Mouse (Mus musculus) heart, embryonic 12.5 days (tissue): ENCODE data around the gene Tle6. TPM values are rescaled to one million over a fixed set of nuclear protein-coding genes. Genes with fewer than 3 reads are reported as not detected.

Source experiments
- ATAC-seq: fragments of 200-750 bp; cut with Nextera tagmentation; 2 replicates; pipeline ENCODE4 v1.8.0; 2017; ENCODE audit warnings: moderate TSS enrichment, moderate library complexity; ENCODE audit not compliant: insufficient number of reproducible peaks, low FRiP score
- H3K27ac ChIP-seq: fragments of 300-500 bp; sonication (generic); 2 replicates; pipeline ENCODE4 v1.5.1; 2016; ENCODE audit warnings: mild to moderate bottlenecking, moderate library complexity; ENCODE audit not compliant: poor library complexity, severe bottlenecking
- H3K27me3 ChIP-seq: fragments of 300-500 bp; sonication (generic); replicated peaks from 2 replicates; pipeline ENCODE4 v1.6.1; 2016; ENCODE audit warnings: mild to moderate bottlenecking, moderate library complexity
- H3K36me3 ChIP-seq: fragments of 300-500 bp; sonication (generic); 2 replicates; pipeline ENCODE4 v1.6.1; 2016; ENCODE audit warnings: mild to moderate bottlenecking, moderate library complexity
- H3K4me1 ChIP-seq: fragments of 300-500 bp; sonication (generic); replicated peaks from 2 replicates; pipeline ENCODE4 v1.6.1; 2016; ENCODE audit warnings: mild to moderate bottlenecking
- H3K4me2 ChIP-seq: fragments of 300-500 bp; sonication (generic); 2 replicates; pipeline ENCODE4 v1.6.1; 2016; ENCODE audit warnings: mild to moderate bottlenecking, moderate library complexity
- H3K4me3 ChIP-seq: fragments of 300-500 bp; sonication (generic); 2 replicates; pipeline ENCODE4 v1.5.1; 2016; ENCODE audit warnings: mild to moderate bottlenecking
- H3K9ac ChIP-seq: fragments of 300-500 bp; sonication (generic); 2 replicates; pipeline ENCODE4 v1.6.1; 2016; ENCODE audit warnings: mild to moderate bottlenecking, moderate library complexity
- H3K9me3 ChIP-seq: fragments of 300-500 bp; sonication (generic); replicated peaks from 2 replicates; pipeline ENCODE4 v1.6.1; 2016; ENCODE audit warnings: mild to moderate bottlenecking, moderate library complexity
- WGBS: fragments of 180-500 bp; shearing (Covaris S2); methylation state at CpG from one replicate; pipeline ENCODE4 v1.1.7; 2016; 5-methylcytosine and 5-hydroxymethylcytosine counted together
- polyA plus RNA-seq: library from polyadenylated mRNA; unstranded; fragments of >200 nt; fragmentation: Nextera tagmentation; extraction: Ambion mirVana; gene quantifications from 2 replicates; pipeline ENCODE4 v1.2.1, GENCODE M21; 2016

The Tle6 gene
- polyA plus RNA-seq, 1 experiment from 2014 or later = 27.2 TPM

DNA sequence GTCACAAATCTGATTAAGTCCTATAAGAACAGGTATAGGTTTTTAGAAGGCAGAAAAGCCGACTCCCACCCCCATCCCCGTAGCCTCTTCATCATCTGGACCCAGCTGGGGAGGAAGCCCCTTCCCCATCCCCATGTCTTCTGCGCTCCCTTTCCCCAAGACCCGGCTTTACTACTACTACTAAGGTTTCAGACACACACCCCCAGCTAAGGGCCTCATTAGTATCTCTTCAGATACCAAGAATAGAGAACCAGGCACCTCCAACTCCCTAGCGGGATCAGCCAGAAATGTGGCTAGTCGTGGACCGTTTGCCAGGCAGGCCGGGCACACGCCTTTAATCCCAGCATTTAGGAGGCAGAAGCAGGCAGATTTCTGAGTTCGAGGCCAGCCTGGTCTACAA, 777 bp downstream of the Tle6 start:
- 0 out of 2 replicates have a peak overlapping the region, but pooled peaks have one; percentile 41 for H3K4me3 ChIP-seq
- no peak for ATAC-seq
- H3K27me3 ChIP-seq = peaks cover 6% of the 10 kb centered on the region; the same call in 1 of the 2 replicates
- H3K36me3 ChIP-seq = no peaks in the 10 kb centered on the region
- WGBS = 36% methylated on average over 10 of the region's 10 CpGs
- H3K4me1 ChIP-seq = peaks cover 68% of the 10 kb centered on the region
- H3K9ac ChIP-seq = no peak overlapping the region
- H3K27ac ChIP-seq = 0 out of 2 replicates have a peak overlapping the region, but pooled peaks have one; percentile 59
- no peaks in the 10 kb centered on the region for H3K9me3 ChIP-seq
- peak overlapping the region; percentile 69 for H3K4me2 ChIP-seq

DNA sequence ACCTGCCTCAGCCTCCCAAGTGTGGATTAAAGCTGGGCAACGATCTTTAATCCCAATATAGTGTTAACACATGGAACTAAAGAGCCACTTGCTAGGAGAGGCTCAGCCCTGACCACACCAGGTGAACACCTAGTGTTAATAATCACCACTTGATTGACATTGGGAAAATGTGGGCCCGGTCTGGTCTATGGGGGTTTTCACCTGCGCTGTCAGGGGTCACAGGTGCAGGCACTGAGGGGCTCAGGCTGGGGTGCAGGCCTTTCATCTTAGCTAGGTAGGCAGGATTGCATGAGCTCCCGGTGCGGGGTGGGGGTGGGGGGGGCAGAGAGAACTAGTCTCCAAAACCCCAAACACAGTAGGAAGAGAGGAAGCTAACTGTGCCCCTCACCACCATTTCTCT, 1.2 kb downstream of the Tle6 start:
- Histone ChIP-seq H3K27me3 (peaks cover 6% of the 10 kb centered on the region; the same call in 1 of the 2 replicates), H3K4me3 (no peak overlapping the region), H3K9me3 (no peaks in the 10 kb centered on the region), H3K27ac (no peak overlapping the region), H3K36me3 (no peaks in the 10 kb centered on the region), H3K4me1 (peaks cover 66% of the 10 kb centered on the region), H3K4me2 (no peak overlapping the region), H3K9ac (no peak overlapping the region)
- 82% methylated on average over 5 of the region's 5 CpGs for WGBS
- no peak for ATAC-seq

DNA sequence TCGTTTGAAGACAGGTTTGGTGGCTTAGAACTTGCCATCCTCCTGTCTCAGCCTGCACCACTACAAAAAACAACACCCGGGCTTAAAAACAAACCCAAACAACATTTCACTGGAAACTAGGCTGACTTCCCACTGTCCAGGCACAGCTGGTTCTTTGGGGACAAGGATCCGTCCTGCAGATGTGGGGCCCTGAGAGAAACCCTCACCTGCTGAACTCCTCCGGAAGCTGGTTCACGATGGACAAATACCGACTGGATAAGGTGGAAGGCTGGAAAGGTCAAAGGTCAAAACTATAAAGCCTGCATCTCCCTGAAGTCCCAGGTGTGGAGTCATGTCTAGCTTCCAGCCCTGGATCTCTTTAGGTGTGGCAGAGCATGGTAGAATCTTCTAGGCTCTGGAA, 2.0 kb downstream of the Tle6 start:
- Histone ChIP-seq H3K4me2 (no peak overlapping the region), H3K27me3 (peaks cover 12% of the 10 kb centered on the region), H3K27ac (no peak overlapping the region), H3K36me3 (no peaks in the 10 kb centered on the region), H3K4me1 (peaks cover 59% of the 10 kb centered on the region), H3K9ac (no peak overlapping the region), H3K9me3 (no peaks in the 10 kb centered on the region), H3K4me3 (no peak overlapping the region)
- ATAC-seq = no peak
- WGBS = 52% methylated on average over 6 of the region's 6 CpGs

DNA sequence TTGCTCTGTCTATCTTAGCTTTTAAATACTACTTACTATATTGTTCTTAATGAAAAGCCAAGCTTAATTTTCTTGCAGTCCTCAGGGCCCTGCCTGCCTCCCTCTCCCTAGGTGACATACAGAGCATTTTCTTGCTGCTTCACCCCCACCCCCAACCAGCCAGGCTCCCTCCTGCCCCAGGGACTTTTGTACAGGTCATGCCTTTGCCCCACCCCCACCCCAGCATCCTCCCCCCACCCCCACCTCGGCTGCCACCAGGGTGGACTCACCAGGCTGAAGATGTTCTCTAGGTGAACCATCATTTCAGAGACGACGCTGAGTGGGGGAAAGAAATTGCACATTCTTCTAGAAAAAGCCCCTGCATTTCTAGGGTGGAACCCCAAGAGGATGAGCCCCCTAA, 2.5 kb downstream of the Tle6 start:
- no peak for ATAC-seq
- H3K4me2 ChIP-seq = no peak overlapping the region
- H3K4me3 ChIP-seq = no peak overlapping the region
- no peak overlapping the region for H3K27ac ChIP-seq
- H3K27me3 ChIP-seq = peaks cover 17% of the 10 kb centered on the region
- no peak overlapping the region for H3K9ac ChIP-seq
- 46% methylated on average over 3 of the region's 3 CpGs for WGBS
- no peaks in the 10 kb centered on the region for H3K36me3 ChIP-seq
- H3K9me3 ChIP-seq = no peaks in the 10 kb centered on the region
- H3K4me1 ChIP-seq = peaks cover 59% of the 10 kb centered on the region

DNA sequence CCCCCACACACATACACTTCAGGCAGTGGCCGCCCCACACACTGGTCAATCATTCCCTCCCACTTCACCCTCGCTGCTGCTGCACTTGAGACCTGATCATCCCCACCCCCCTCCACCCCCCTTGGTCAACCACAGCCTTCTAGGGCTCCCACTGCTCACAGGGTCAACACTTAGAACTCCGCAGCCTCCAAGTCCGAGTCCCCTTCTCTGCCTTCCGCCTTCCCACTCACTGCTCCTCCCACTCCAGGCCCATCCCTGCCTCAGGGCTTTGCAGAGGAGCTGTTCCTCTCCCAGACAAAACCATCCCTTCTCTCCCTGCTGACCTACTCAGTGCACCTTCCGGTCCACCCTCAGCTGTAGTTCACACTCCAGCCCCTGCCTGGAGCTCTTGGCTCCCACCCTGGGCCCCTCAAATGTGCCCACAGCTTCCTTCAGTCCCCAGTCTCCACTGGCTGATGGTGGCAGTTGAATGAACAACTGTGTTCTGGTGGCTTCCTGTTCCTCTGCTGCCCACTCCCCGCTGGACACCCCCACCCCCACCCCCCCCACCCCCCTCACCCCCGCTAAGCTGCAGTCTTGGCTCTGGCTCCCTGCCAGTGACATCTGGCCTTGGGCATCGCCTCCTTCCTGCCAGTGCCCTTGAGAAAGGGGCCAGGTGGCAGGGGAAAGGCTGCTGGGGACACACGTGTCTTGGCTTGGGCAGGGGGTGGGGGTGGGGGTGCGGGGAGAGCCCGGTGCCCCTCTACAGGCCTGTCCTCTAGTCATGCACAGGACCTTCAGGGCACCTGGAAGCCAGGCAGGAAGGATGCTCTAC, 3.5 kb downstream of the Tle6 start:
- WGBS = 5% methylated on average over 12 of the region's 12 CpGs
- ATAC-seq = no peak
- peak overlapping the region; percentile 69 for H3K9ac ChIP-seq

DNA sequence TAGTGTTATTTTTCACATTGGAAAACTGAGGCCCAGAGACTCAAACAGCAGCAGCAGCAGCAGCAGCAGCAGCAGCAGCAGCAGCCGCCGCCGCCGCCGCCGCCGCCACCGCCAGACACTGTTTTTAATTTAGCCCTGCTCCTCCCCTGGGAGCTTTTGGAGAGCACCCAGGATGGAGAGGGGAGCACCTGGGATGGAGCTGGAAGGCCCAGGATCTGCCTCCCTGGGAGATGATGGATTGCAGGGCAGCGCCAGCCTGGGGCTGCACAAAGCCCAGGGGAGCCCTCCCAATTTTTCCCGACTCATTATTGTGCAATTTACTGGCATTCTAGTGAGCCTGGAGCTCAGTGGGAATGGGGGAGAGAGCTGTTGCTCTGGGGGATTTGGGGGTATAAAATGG, 4.3 kb downstream of the Tle6 start:
- Histone ChIP-seq H3K4me2 (peak overlapping the region; percentile 71), H3K9me3 (no peaks in the 10 kb centered on the region), H3K27me3 (peaks cover 33% of the 10 kb centered on the region), H3K4me1 (peaks cover 51% of the 10 kb centered on the region), H3K27ac (peak overlapping the region; percentile 83), H3K36me3 (no peaks in the 10 kb centered on the region), H3K9ac (peak overlapping the region; percentile 69), H3K4me3 (peak overlapping the region; percentile 43)
- no peak for ATAC-seq
- WGBS = 2% methylated on average over 10 of the region's 10 CpGs

More for the DNA sequence above, 3.5 kb downstream of the Tle6 start:
- Histone ChIP-seq H3K4me2 (peak overlapping the region; percentile 71), H3K27ac (peak overlapping the region; percentile 83), H3K4me1 (peaks cover 55% of the 10 kb centered on the region), H3K9me3 (no peaks in the 10 kb centered on the region), H3K36me3 (no peaks in the 10 kb centered on the region), H3K4me3 (peak overlapping the region; percentile 43), H3K27me3 (peaks cover 26% of the 10 kb centered on the region)

DNA sequence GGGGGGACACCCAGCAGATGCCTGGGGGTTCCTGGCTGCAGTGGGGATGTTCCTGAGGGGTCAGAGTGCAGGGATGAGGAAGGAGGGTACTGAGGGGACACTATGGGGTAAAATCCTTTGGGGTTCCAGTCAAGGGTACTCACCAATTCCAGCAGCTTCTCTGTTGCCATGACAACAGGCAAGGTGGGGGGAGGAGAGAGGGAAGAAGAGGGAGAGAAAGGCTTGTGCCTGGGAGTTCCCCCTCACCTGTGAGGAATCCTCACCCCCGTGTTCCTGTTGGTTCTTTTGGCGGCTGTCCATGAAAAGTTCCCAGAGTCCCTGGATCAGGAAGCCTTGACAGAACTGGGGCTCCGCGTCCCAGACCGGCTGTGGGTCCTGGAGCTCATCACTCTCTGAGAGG, 5.3 kb downstream of the Tle6 start:
- H3K36me3 ChIP-seq = peaks cover 7% of the 10 kb centered on the region
- H3K4me2 ChIP-seq = peak overlapping the region; percentile 71; the same call in 1 of the 2 replicates
- H3K4me3 ChIP-seq = no peak overlapping the region
- no peak overlapping the region for H3K27ac ChIP-seq
- 42% methylated on average over 5 of the region's 5 CpGs for WGBS
- no peak overlapping the region; the same call in 1 of the 2 replicates for H3K9ac ChIP-seq
- H3K27me3 ChIP-seq = peaks cover 39% of the 10 kb centered on the region
- H3K9me3 ChIP-seq = no peaks in the 10 kb centered on the region
- peaks cover 44% of the 10 kb centered on the region for H3K4me1 ChIP-seq
- no peak for ATAC-seq

DNA sequence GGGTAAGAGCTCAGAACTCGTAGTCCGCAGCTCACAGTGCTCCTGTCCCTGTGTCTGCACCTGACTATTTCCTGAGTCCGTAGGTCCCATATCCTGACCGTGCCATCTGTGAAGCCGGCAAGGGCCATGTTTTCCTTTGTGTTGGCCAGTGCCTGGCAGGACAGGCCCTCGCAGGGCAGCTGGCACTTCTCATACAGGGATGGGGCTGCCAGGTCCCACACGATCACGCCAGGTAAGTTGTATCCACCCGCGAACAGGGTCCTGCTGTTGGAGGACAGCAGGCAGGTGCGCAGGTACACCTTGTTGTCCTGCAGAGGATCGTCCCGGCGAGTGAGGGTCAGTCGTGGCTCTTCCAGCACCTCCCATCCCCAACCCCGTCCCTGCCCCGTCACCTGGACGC, 6.9 kb downstream of the Tle6 start:
- Histone ChIP-seq H3K4me2 (no peak overlapping the region), H3K27me3 (peaks cover 39% of the 10 kb centered on the region), H3K9ac (no peak overlapping the region), H3K4me3 (no peak overlapping the region), H3K4me1 (peaks cover 35% of the 10 kb centered on the region), H3K9me3 (no peaks in the 10 kb centered on the region), H3K27ac (no peak overlapping the region), H3K36me3 (peaks cover 24% of the 10 kb centered on the region)
- WGBS = 68% methylated on average over 18 of the region's 18 CpGs
- no peak for ATAC-seq

DNA sequence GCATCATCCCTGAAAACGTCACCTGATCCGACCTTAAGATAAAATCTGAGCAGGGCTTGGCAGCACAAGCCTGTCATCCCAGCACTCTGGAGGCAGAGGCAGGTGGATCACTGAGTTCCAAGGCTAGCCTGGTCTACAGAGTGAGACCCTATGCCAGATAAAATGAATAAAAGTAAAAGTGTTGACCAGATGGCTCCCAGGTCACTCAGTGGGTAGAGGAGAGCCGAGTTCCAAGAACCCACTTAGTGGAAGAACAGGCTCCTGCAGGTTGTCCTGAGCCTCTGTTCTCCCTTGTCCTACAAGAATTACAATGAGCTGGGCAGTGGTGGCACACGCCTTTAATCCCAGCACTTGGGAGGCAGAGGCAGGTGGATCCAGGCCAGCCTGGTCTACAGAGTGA, 7.7 kb downstream of the Tle6 start:
- H3K4me3 ChIP-seq = no peak overlapping the region
- H3K36me3 ChIP-seq = peaks cover 31% of the 10 kb centered on the region
- H3K27me3 ChIP-seq = peaks cover 44% of the 10 kb centered on the region
- no peak overlapping the region for H3K4me2 ChIP-seq
- no peaks in the 10 kb centered on the region for H3K9me3 ChIP-seq
- WGBS = 56% methylated on average over 4 of the region's 4 CpGs
- H3K4me1 ChIP-seq = peaks cover 31% of the 10 kb centered on the region
- no peak overlapping the region for H3K27ac ChIP-seq
- no peak for ATAC-seq
- H3K9ac ChIP-seq = no peak overlapping the region

DNA sequence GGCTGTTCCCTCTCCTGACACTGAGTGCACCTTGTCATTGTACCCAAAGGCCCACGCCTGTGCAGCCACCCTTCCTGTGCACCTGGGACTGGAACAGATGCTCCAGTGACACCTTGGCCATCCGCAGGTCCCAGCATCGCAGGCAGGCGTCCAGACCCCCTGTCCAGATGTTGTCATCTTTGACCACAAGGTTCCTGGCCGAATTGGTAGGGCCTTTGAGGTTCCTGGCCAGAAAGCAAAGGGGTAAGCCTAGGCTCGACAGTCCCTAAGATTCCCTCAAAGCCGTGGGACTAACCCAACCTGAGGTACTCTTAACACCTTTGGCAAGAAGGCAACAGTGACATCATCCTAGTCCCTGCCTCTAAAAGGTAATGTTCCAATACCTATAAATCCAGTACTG, 8.2 kb downstream of the Tle6 start:
- no peak overlapping the region for H3K4me3 ChIP-seq
- 74% methylated on average over 7 of the region's 7 CpGs for WGBS
- no peak overlapping the region for H3K4me2 ChIP-seq
- H3K27ac ChIP-seq = no peak overlapping the region
- ATAC-seq = no peak
- peaks cover 48% of the 10 kb centered on the region for H3K27me3 ChIP-seq
- H3K9ac ChIP-seq = no peak overlapping the region
- H3K9me3 ChIP-seq = no peaks in the 10 kb centered on the region
- H3K36me3 ChIP-seq = peaks cover 37% of the 10 kb centered on the region
- H3K4me1 ChIP-seq = peaks cover 26% of the 10 kb centered on the region

DNA sequence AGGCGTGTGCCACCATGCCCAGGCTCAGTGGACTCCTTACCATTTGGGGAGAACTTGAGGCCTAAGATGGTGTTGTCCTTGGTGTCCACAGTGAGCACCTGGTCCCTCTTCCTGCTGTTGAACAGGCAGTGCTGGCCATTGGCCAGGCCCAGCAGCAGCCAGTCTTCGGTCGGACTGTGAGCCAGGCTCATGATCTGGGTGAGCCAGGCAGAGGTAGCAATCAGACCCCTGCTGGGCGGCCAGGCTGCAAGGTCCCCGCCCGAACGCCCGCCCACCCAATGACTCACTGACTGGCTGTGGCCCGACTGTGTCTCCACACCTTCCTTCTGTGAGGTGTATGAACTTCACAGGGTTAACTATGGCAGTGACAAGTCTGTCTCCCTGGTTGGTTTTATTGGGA, 9.0 kb downstream of the Tle6 start:
- peaks cover 18% of the 10 kb centered on the region for H3K4me1 ChIP-seq
- no peak overlapping the region for H3K9ac ChIP-seq
- no peak for ATAC-seq
- no peaks in the 10 kb centered on the region for H3K9me3 ChIP-seq
- 56% methylated on average over 9 of the region's 9 CpGs for WGBS
- H3K4me3 ChIP-seq = no peak overlapping the region
- H3K4me2 ChIP-seq = no peak overlapping the region
- H3K27ac ChIP-seq = no peak overlapping the region
- peaks cover 44% of the 10 kb centered on the region for H3K36me3 ChIP-seq
- peaks cover 56% of the 10 kb centered on the region for H3K27me3 ChIP-seq
